Mouse (Mus musculus) thymus, postnatal 25 days (tissue): Measurements from ENCODE around the gene Rnls.
"Not testable (repeated sequence)": the region's sequence is repeated elsewhere in the genome, so short reads cannot be mapped to it uniquely, and the experiment has no call there.

Source experiments
- DNase-seq: peaks from one replicate; pipeline ENCODE4 v3.0.0; 2022

The Rnls gene

DNA sequence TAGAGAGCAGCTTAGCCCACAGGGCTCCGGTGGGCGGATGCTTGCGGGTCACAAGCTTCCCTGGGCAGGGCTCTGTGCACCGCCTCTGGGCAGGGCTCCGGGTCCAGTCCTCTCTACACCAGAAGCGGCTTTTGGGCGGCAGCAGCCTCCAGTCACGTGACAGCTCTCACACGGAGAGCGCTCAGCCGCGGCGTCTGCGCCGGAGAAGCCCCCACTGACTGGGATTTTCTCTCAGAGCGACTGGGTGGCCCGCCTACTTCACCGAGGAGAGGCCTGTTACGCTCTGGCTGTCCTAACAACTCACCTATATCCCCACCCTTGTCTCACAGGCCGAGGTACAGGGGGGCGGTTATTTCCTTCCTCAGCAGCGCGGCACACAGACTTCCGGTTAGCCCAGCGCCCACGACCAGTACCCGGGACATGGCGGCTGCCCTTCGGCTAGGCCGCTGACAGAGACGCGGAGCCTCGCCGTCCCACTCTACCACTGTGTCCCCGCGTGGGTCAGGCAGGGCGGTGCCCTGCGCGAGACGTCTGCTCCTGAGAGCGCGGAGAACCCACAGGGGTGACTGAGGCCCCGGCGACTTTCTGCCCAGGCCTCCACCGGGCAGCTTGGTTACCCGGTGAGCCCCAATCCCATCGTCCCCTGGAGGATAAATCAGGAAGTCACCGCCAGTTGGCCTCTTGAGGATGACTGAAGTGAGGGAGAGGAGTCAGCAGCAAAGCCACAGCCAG, at the start of gene Rnls:
Rnls (minus strand) TSS at position 645 of the 732 bp plus-strand sequence.
- peak; percentile 65 for DNase-seq

DNA sequence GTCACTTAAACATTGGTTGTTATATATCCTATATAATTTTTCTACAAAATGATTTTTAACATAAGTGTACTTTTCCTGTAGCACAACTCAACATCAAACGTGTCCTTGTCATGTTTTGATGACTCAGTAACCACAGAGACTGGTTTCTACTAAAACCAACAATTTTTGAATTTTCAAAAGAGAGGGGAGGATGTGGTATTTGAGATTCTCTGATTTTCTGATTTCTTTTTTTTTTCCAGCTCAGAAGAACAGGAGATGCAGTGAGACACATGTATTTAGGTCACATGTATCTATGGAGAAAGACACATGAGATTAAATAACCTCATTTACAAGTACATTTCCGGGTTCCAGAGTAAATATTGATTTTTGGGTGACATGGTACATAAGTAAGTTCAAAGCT, 37.4 kb upstream of the Rnls start:
- no peak for DNase-seq

DNA sequence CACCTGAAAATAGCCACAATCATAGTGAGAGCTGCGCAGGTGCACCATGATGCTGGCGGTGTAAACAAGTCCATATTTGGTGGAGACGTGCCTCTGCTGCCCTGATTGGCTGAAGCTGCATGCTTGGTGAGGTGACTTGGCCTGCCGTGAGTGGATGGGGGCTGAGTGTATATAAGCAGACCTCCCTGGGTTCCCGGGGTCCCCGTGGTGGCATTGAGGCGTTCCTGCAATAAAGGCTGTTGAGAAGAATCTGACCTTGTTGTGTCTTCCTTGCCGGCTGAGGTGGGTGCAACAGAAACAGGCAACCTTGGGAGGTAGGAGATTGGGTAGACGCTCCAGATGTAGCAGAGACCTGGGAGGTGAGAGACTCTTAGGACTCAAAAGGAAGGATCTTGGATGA, 27.3 kb upstream of the Rnls start:
- DNase-seq, result not testable (repeated sequence)

DNA sequence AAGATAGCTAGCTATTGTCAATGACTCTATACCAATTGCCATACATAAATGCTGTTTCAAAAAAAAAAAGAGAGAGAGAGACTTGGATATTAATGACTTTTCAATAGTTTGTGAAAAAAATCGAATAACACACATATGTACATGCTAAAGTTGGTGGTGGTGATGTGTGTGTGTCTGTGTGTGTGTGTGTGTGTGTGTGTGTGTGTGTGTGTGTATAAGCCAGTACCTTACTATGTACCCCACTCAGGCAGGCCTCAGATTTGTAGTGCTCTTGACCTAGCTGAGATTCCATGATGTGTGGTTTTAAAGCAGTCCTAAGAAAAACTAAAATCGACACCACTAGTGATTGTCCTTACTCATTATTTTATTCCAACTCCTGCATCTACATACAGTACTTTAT, 11.3 kb downstream of the Rnls start:
- no peak for DNase-seq

DNA sequence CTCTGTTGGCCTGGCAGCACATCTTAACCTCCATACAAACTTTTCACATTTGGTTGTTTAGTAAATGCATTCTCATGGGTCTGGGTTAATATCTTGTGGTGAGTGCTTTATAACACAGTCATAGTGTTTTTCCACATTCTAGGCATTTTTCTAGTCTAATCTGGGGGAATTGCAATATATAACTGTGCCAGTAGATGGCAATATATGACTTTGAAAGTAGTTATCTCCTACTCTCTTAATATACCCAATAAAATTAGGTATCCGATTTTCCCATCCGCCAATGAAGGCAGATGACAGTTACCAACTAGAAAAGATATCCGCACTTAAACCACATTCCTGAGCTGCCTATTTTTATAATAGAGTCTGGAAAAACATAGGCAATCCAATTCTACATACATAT, 11.7 kb downstream of the Rnls start:
- no peak for DNase-seq

DNA sequence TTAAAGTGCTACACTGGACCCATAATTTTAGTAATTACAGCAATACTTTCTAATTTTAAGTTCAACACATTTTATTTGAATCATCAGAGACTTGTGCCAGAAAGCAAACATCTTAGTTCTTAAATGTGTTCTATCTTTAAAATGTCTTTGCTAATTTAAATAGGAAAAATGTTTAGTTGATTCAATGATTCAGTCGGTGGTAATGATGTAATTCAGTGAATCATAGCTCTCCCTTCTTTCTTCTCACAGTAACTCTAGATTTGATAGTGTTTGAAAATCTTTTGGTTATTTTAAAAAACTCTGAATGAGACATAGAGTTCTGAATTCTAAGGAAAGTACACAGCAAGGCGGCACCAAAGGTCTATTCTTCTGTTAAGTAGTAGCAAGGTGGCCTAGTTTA, 23.3 kb downstream of the Rnls start:
- no peak for DNase-seq

DNA sequence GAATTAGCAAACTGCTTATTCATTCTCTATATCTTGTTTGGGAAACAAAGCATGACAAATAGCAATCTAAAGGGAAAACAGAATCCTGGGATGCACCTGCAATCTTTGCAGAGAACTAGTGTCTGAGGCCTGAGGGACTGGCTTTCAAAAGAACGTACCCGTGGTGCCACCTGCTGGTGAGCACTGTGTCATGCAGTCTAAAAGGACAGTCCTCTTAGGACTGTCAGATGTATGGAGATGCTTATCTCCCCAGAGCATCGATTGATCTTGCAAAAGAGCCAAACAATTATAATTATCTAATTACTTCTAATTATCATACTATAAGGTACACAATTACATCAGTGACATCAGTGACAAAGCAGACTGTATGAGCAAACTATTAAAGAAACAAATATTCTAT, 25.4 kb downstream of the Rnls start:
- DNase-seq, result peak; percentile 75

DNA sequence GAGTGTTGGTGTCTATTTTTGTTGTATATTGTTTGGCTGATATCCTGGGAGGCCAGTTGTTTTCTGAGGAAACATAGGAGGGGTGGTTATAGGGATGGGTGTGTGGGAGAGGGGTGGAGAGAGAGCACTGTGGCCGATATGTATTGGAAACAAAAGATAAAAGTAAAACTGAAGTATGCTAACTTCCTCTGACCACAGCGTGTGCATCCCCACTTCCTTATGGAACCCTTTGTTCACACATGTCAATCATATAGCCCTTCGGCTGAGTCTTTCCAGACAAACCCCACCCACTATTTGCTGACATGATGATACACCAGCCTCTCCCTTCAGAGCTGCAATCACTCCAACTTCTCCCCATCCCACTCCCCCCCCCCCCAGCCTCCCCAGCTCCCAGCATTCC, 35.1 kb downstream of the Rnls start:
- no peak for DNase-seq

DNA sequence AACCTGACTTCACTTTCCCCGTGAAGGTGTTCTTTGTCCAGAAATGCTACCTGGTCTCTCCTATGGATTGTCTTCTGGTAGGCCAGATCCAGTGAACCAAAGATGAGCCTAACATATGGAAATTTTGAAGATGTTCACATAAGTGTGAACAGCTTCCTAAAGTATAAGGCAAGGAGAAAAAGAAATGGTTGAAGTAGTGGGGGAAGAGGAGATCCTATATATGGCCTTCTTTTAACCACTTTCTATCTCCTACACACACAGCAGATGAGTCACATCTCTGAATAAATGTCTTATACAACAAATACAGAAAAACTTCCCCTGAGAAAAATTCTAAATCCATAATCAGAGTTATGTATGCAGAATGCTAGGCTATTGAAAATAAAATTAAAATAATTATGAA, 52.0 kb downstream of the Rnls start:
- no peak for DNase-seq

DNA sequence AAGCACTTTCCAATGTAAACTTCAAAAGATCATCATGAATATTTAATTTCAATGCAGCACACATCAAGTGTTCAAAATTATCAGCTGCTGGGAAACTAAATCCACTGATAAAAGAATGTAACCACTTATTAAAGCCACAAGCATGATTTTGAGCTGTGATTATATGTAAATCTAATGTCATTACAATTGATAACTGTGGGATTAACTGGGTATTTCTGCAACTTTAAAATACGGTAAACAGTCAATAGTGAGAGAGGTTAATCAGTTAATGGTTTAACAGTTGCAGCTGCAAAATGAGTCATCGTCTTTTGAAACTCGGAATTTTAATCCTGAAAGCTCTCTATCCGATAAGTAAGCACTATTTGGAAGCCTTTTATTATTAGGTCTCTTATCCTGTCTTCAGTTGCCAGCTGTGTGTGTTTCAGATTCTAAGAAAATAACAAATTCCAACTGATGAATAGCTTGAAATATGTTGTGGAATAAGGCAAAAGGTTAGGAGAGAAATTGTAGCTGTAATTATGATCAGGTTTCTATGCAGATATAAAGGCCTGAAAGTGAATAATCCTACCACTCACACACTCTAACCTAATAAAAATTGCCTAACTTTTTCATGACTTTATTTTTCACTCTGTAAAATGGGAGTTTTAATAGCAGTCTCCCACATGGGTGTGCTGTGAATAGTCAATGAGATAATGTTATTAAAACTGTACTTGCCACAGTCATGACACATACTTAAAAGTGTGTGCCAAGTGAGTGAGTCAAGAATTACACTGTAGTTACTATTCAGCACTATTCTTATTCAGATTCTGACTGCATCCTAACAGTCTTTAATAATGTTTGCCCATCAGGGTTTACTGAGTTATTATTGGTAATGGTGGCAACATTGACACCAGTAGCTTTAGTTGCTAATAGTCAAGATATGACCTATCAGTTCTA, 65.1 kb downstream of the Rnls start:
- DNase-seq, result no peak

DNA sequence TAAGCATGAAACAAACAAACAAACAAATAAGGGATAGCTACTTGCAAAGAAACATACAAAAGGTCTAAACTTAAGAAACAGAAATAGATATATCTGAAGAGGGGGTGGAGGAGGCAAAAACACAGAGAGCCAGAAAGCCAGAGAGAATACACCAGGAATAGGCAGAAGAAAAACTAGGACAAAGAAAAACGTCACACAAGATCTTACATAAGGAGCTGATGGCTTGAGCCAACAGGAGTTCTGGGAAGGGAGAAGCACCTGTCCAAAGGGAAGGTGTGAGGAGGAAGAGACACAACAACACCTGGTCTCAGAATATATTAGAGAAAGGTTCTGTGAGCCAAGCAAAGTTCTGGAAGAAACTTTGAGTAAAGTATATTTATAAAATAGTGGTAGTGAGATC, 73.3 kb downstream of the Rnls start:
- no peak for DNase-seq

DNA sequence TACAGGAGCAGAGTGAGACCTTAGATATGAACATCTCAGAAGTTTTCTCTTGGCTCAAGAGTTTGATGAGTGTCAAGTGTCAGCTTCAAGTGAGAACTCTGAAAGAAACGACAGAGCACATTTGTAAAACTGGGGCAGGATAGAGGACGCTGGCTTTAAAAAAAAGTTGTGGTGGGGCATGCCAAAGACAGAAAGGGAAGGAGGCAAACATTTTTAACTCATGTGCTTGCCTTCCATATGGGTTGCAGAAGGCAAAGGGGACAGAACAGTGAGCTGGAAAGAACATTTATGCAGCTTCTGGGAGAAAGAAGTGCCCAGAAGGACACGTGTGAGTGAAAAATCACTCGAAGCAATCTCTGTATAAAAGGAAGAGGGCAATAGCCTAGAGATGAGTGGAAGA, 75.0 kb downstream of the Rnls start:
- no peak for DNase-seq

DNA sequence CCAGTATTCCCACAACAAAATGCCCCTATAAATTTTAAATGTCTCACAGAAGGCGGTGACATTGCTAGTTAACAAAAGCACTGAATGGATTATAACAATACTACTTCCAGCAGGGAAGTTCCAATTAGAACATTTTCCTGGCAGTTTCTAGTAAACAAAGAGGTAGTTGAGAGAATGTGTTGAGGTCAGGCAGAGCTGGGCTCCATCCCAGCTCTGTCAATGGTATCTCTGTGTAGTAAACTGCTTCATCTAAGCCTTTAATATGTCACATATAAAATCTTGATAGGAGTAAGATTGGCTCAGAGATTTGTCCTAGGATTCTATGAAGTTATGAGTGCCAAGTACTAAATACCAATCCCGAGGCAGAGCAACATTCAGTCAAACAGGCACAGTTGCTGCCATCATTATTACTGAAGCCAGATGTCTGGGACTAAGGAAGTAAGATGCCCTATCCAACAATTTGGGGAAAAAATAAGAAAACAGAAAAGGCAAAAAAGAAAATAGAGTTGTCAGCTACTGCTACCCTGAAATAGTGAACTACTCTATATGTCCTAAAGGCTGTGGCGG, 92.3 kb downstream of the Rnls start:
- DNase-seq, result no peak

DNA sequence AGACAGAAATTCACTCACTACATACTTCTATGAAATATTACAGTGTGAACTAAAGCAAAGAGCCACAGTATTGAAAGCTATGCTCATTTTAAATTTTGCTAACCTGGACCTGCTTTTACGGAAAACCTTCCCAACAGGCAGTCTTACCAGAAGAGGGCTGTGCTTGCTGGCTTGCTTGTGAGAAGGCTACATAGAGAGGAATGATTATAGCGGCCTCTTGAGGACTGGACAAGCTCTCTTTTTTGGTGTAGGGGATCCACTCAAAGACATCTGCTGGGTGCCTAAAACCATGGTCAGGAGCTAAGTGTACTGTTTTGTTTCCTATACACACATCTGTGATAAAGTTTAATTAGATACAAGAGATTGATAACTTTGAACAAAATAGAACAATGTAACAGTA, 95.8 kb downstream of the Rnls start:
- no peak for DNase-seq

DNA sequence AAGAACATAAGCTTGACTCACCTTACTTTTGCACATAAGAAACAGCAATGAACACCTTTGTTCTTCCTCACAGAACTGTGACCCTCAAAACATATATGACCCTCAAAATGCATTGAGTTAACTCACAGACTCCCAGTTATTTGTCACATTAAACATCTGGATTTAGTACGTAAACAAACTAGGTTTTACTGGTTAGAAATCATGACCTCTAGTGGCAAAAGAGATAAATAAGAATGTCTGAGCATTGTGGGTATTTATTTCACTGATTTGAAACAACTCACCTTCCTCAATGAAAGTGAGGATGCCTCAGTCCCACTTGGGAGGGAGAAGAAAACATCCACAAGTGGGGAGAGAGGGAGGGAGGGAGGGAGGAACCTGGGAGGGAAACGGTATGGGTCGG, 109.1 kb downstream of the Rnls start:
- no peak for DNase-seq

DNA sequence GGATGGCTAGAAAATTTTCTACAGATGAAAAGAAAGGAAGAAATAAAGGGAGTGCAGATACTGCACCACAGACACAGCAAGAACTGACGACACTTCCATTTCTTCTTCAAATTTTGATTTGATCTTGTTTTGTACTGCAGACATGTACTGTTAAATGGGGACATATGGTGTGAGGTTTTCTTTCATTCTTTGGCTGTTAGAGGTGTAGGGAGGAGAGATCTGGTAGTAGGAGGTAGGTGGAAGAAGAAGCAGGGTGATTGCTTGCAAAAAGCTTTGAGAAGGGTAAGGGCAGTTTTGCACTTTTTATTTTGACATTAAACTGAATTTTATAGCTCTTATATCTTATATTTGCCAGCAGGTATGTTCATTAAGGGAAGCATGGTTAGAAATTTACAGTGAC, 115.7 kb downstream of the Rnls start:
- no peak for DNase-seq

DNA sequence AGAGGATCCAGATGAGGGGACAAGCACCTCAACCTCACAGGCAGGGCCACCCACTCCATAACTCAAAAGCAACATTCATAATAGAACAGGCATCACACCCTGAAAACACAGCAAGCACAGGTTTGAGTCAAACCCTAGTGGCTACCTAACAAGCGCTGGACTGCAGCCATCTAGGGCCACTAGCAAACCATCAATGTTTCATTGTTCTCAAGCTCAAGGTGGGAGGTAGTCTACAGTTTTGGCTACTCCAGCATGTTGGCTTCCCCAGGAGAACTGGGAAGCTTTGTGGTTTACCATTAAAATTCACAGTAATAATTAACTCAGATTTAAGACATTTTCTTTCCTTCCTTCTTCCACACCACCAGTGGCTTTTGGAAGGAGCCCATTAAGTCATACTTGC, 118.4 kb downstream of the Rnls start:
- no peak for DNase-seq

DNA sequence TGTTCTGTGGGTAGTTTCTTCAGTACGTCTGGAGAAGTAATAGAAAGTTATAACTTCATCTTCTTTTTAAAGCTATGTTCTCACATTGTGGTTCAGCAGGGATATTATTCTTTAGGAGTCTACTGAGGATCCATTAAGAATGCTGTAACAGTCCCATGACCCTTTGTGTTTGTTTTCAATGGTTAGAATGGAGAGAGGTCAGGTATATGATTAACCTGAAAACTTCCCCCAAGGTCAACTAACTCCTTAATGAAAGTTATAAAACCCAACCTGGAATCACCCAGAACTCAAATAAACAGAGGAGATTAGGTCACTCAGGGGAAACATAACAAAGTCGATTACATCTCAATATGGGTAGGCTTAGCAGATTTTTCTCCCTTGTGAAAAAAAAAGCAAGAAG, 120.5 kb downstream of the Rnls start:
- DNase-seq, result no peak

DNA sequence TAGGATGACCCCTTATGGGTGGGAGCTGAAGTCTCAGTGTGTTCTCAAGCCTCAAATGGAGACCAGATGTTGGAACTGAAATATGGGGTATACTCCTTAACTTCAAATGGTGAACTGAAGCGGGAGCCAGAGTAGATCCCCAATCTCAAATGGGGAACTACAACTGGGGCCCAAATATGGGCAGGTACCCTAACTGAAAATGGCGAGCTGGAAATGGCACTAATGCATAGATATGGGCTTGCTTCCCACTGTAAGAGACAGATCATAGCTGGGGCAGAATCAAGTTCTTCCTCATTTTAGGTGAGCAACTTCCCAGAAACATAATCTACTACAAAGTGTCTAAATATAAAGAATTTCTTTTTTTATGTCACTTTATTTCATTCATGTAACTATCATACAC, 121.9 kb downstream of the Rnls start:
- DNase-seq, result no peak

DNA sequence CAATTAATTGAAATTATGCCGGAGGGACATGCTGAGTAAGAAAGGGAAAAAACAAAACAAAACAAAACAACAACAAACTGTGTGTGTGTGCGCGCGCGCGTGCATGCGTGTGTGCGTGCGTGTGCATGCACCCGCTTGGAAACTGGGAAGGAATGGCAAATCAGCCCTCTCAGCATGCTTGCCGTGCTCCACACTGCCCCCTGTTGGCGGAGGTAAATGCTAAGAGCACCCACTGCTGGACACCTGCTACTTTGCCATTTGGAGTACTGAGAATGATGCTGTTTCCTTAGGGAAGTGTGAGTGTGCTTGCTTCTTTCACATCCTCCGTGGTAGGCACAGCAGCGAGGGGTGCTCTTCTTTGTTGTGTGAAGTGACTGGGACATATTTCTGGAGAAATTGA, 124.1 kb downstream of the Rnls start:
- DNase-seq, result peak; percentile 57

DNA sequence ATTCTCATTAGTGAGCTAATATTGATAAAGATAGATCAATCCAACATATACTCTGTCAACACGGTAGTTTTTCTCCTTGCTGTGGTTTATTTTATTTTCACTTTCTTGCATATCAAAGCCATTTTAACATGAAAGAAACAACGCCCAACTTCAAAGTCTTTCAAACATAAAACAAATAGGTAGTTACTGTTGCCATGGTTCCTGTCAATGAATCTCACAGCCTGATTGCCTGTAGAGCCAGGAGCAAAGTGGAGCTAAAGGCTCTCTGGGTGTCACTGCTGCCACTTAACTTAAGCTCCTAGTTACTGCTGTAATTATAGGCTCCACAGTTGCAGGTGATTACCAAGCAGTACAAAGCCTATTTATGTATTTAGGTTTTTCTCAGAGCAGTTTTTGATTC, 126.8 kb downstream of the Rnls start:
- DNase-seq, result no peak

DNA sequence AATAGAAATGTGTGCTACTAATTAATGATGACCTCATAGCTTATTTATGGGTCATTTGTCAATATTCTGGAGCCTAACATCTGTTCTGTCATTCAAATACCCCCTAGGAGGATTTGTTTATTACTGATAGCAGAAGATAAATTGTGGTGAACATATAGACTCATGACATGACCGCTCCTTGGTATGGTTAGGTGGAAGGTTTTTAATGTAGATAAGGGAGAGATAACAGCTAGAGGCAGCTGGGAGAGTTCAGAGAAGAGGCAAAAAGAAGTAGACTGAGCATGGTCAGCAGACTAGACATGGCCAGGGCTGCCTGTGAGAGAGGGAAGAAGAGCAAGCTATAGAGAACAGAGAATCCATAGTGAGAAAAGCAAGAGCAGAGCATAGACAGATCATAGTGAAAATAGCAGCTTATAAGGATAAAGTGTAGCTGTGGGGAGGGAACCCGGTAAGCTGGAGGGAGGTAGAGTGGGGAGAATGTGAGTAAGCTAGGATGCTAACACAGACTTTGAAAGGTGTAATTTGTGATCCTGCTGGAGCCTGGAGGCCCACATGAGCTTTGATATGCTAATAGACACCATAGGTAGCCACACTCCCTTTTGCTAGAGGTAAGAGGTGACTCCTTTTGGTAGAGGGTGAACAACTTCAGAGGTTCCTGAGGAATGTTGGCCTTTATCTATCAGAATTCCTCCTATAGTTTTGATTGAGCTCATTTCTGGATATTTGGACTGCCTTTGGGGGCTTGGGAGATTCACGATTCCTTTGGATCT, 127.7 kb downstream of the Rnls start:
- DNase-seq, result no peak

DNA sequence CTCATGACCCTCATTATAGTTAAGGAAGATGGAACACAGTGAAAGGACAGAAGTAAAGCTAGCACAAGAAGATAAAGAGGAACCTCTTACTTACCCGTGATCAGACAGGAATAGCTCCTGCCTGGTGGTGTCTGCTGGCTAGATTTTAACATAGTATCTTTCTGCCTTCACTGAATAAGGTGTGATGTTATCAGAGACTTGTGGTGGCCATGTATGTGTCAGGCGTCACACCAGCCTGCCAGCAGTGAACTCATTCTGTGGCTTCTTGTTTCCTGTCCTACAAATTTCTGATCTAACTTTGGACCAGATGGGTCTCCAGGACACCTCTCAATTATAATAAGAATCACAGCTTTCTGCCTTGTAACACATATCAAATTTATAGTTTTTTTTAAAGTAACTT, 129.7 kb downstream of the Rnls start:
- DNase-seq, result no peak
